Mouse (Mus musculus): ENCODE results near the gene Cpox. TPM values are rescaled to one million over a fixed set of nuclear protein-coding genes. Genes with fewer than 3 reads are reported as not detected.
A peak's percentile ranks its signal among the peaks of the same experiment; 100 is the strongest.

Cpox gene
- polyA plus RNA-seq, 1 experiment from 2014 or later = 40.9 TPM

DNA sequence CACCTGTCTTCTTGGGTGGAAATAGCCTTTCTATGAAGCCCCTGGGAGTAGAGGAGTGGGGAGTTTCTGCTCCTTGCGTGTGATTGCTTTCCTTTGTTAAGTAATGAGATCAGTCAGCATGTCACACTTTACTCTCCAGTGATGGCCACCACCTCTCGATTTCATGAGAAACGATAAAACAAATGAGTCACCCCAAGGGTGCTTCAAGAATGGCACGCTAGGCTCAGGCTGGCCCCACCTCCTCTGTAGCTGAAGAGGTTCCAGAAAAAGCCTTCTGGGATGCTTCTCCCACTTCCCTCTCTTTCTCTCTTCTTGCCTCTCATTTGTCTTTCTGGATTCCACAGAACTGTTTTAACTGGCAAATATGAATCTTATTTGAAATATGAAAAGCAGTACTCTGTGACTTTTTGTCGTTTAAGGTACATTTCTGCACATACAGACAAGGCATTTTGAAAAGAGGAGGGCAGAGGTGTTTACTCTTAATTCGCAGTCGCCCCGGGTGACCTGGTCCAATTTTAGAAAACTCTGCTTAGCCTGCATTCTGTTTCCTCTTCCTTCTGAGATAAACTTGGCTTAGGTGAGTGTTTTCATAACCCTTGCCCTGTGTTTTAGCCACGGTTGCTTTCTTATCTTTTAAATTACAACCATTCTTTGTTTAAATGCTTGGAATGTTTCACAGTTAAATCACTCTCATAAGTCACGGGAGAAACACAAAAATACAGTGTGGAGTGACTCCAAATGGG lies 33.5 kb downstream of the Cpox start:
- no peaks in the 10 kb centered on the region for H3K27me3 ChIP-seq (ENCODE audit: insufficient read depth, low read length)
- TF ChIP-seq CTCF (IDR thresholded peaks at IDR 0.05; ENCODE audit: low read depth) = no peak
- 23% methylated on average over 10 of the region's 10 CpGs for WGBS
- no peak for ATAC-seq (replicated peaks; ENCODE audit: low FRiP score, low read depth)
- H3K9ac ChIP-seq (ENCODE audit: low read depth, low read length) = no peak overlapping the region
- no peaks in the 10 kb centered on the region for H3K36me3 ChIP-seq (ENCODE audit: insufficient read depth, low read length)
- H3K4me1 ChIP-seq (replicated peaks; ENCODE audit: insufficient read depth, low read length) = no peaks in the 10 kb centered on the region
- DNase-seq (ENCODE audit: low spot score) = peak; percentile 54
- no peak overlapping the region for H3K4me3 ChIP-seq (replicated peaks; ENCODE audit: low read depth, low read length)
- H3K27ac ChIP-seq = no peak overlapping the region
- H3K4me2 ChIP-seq (ENCODE audit: low read length) = 0 out of 2 replicates have a peak overlapping the region, but pooled peaks have one; percentile 7
- no peaks in the 10 kb centered on the region for H3K9me3 ChIP-seq (replicated peaks; ENCODE audit: low read length)

DNA sequence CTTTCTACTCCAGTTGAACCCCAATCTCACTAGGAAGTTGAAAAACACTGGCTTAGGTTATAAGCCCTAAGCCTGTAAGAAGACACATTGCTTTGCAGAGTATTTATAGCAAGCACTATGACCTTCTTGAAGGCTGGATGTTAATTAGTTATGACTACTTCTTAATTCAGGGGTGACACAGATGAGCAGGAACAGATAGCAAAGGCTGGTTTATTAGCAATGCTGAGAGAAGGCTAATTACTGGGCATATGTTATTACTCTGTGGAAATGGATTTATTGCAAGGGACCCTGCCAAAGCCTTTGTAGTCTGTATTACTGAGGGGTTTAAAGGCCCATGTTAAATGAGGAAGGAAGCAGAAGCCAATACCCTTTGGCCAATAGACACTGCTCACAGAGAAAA lies 34.9 kb downstream of the Cpox start:
- no peak overlapping the region for H3K4me3 ChIP-seq (replicated peaks; ENCODE audit: low read depth, low read length)
- DNase-seq (ENCODE audit: low spot score) (peak; percentile 33), ATAC-seq (replicated peaks; ENCODE audit: low FRiP score, low read depth) (no peak)
- H3K27ac ChIP-seq = no peak overlapping the region
- H3K9me3 ChIP-seq (replicated peaks; ENCODE audit: low read length) = no peaks in the 10 kb centered on the region
- no peaks in the 10 kb centered on the region for H3K27me3 ChIP-seq (ENCODE audit: insufficient read depth, low read length)
- H3K36me3 ChIP-seq (ENCODE audit: insufficient read depth, low read length) = no peaks in the 10 kb centered on the region
- TF ChIP-seq CTCF (IDR thresholded peaks at IDR 0.05; ENCODE audit: low read depth) = no peak
- no peak overlapping the region for H3K4me2 ChIP-seq (ENCODE audit: low read length)
- no peaks in the 10 kb centered on the region for H3K4me1 ChIP-seq (replicated peaks; ENCODE audit: insufficient read depth, low read length)
- no peak overlapping the region for H3K9ac ChIP-seq (ENCODE audit: low read depth, low read length)

DNA sequence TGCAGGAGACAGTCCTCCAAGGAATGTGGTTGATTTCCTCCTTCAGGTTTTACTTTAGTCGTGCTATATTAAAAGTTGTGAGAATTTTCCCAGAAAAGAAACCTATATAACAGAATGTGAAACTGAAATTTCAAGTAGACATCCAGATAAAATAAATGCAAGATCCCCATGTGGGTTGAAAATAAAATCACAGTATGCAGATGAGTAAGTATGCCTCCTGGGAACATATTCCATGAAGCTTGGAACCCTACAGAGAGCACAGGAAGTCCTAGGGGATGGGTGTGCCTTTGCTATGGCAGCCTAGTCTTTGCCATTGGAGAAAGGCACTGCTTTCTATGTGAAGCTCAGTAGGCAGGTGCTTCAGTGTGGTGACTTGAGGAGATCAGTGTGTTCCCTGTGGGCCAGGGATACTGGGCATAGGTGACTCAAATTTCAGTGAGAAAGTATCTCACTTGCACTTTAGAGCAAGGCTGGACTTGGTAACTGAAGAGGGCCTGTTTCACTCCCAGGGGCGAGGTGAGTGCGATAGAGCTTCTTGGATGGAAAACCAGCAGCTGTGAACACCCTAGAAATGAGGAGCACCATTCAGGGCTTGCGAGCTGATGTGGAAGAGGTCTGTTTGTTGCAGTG lies 37.3 kb downstream of the Cpox start:
- ATAC-seq (replicated peaks; ENCODE audit: low FRiP score, low read depth) (no peak), DNase-seq (ENCODE audit: low spot score) (no peak)
- Histone ChIP-seq H3K27me3 (ENCODE audit: insufficient read depth, low read length) (no peaks in the 10 kb centered on the region), H3K9me3 (replicated peaks; ENCODE audit: low read length) (no peaks in the 10 kb centered on the region), H3K9ac (ENCODE audit: low read depth, low read length) (no peak overlapping the region), H3K4me3 (replicated peaks; ENCODE audit: low read depth, low read length) (no peak overlapping the region), H3K36me3 (ENCODE audit: insufficient read depth, low read length) (no peaks in the 10 kb centered on the region), H3K27ac (no peak overlapping the region), H3K4me2 (ENCODE audit: low read length) (no peak overlapping the region), H3K4me1 (replicated peaks; ENCODE audit: insufficient read depth, low read length) (no peaks in the 10 kb centered on the region)
- 88% methylated on average over 4 of the region's 4 CpGs for WGBS
- TF ChIP-seq CTCF (IDR thresholded peaks at IDR 0.05; ENCODE audit: low read depth) = no peak

DNA sequence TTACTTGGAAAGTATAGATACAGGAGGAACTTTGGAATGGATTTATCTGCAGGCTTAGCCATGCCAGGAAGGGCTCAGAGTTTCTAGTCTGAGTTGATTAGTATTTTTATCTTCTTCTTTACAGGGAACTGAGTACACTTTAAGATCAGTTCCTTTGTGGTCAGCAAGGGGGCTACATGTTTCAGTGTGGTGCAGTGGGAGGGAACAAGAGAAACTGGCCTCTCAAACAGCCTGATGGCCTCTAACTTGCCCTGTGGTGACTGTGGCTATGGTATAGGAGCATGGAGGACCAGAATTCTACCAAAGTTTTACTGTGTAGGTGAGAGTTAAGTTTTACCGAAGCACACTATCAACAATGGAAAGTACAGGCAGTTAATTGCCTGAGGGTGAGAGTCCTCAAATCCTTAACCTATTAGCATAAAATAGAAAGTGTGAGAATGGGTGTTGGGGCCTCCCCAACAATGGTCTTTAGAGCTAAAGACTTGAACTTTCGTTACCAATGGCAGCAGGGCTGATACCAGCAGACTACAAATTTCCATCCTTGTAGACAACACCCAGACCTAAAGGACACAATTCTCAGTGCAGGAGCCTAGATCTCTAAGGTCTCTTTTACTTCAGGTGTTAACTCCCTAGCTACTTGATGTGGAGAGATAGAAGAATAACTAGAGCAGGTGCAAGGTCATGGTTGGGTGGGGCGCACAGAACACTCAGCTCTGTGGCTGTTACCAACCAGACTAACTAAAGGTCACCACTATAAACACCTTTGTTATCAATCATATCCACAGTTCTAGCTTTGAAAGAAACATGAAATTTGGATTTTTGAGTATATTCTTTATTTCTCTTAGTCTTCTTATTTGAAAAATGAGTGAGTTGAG lies 38.7 kb downstream of the Cpox start:
- TF ChIP-seq CTCF (IDR thresholded peaks at IDR 0.05; ENCODE audit: low read depth) = no peak
- WGBS = 66% methylated on average over 3 of the region's 3 CpGs

DNA sequence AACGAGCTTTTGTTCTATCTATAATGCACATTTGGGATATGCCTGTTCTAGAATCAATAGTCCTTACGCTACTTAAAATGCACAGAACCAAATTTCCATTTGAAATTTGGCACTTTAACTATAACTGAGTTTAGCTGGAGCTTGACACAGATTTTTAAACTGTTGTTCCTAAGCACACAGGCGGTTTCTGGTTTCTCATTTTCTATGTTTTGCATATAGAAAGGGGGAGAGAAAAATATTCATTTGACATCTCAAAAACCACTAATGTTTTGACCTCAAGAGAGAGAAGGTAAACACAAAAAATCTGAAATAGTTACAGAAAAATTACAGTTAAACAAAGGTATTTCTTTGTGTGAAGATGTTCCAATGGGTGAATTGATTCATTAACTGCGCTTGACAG lies 39.4 kb downstream of the Cpox start:
- ATAC-seq (replicated peaks; ENCODE audit: low FRiP score, low read depth) (no peak), DNase-seq (ENCODE audit: low spot score) (no peak)
- no peak overlapping the region for H3K4me2 ChIP-seq (ENCODE audit: low read length)

More for the DNA sequence above, 38.7 kb downstream of the Cpox start:
- no peak overlapping the region for H3K4me3 ChIP-seq (replicated peaks; ENCODE audit: low read depth, low read length)
- no peaks in the 10 kb centered on the region for H3K9me3 ChIP-seq (replicated peaks; ENCODE audit: low read length)
- H3K36me3 ChIP-seq (ENCODE audit: insufficient read depth, low read length) = no peaks in the 10 kb centered on the region
- DNase-seq (ENCODE audit: low spot score) = no peak
- H3K4me1 ChIP-seq (replicated peaks; ENCODE audit: insufficient read depth, low read length) = no peaks in the 10 kb centered on the region
- no peaks in the 10 kb centered on the region for H3K27me3 ChIP-seq (ENCODE audit: insufficient read depth, low read length)
- no peak overlapping the region for H3K9ac ChIP-seq (ENCODE audit: low read depth, low read length)
- no peak overlapping the region for H3K4me2 ChIP-seq (ENCODE audit: low read length)
- no peak for ATAC-seq (replicated peaks; ENCODE audit: low FRiP score, low read depth)
- no peak overlapping the region for H3K27ac ChIP-seq

DNA sequence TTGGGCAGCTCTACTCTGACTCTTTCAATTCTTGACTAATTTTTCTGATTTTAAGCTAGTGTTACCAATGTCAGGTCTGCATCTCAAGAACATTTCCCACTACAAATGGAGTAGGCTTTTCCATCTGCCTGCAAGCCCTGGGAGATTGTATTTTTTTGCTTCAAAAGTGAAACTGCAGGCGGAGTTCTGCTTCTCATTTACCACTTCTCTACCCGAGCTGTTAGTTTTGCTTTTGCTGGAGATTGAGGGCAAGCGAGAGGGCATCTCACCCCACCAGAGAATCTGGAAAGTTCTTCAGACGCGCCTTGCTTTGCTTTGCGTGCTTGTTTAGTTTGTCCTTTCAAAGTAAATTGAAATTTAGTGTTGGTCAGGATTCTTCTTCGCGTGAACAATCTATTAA lies 42.1 kb downstream of the Cpox start:
- ATAC-seq (replicated peaks; ENCODE audit: low FRiP score, low read depth) (no peak), DNase-seq (ENCODE audit: low spot score) (no peak)
- Histone ChIP-seq H3K27me3 (ENCODE audit: insufficient read depth, low read length) (no peaks in the 10 kb centered on the region), H3K27ac (no peak overlapping the region), H3K9ac (ENCODE audit: low read depth, low read length) (no peak overlapping the region), H3K9me3 (replicated peaks; ENCODE audit: low read length) (no peaks in the 10 kb centered on the region), H3K4me2 (ENCODE audit: low read length) (no peak overlapping the region), H3K4me3 (replicated peaks; ENCODE audit: low read depth, low read length) (no peak overlapping the region), H3K36me3 (ENCODE audit: insufficient read depth, low read length) (no peaks in the 10 kb centered on the region), H3K4me1 (replicated peaks; ENCODE audit: insufficient read depth, low read length) (no peaks in the 10 kb centered on the region)
- TF ChIP-seq CTCF (IDR thresholded peaks at IDR 0.05; ENCODE audit: low read depth) = no peak
- 73% methylated on average over 8 of the region's 8 CpGs for WGBS

More for the DNA sequence above, 39.4 kb downstream of the Cpox start:
- Histone ChIP-seq H3K27ac (no peak overlapping the region), H3K4me1 (replicated peaks; ENCODE audit: insufficient read depth, low read length) (no peaks in the 10 kb centered on the region), H3K36me3 (ENCODE audit: insufficient read depth, low read length) (no peaks in the 10 kb centered on the region), H3K9me3 (replicated peaks; ENCODE audit: low read length) (no peaks in the 10 kb centered on the region), H3K9ac (ENCODE audit: low read depth, low read length) (no peak overlapping the region), H3K27me3 (ENCODE audit: insufficient read depth, low read length) (no peaks in the 10 kb centered on the region), H3K4me3 (replicated peaks; ENCODE audit: low read depth, low read length) (no peak overlapping the region)
- no peak for TF ChIP-seq CTCF (IDR thresholded peaks at IDR 0.05; ENCODE audit: low read depth)
- WGBS = 73% methylated on average over 4 of the region's 4 CpGs

Measured in kidney, postnatal 0 days (tissue).